Mouse (Mus musculus): ENCODE measurements around the gene Lin52. TPM values are rescaled to one million over a fixed set of nuclear protein-coding genes. Genes with fewer than 3 reads are reported as not detected.
"Not testable (repeated sequence)": the region's sequence is repeated elsewhere in the genome, so short reads cannot be mapped to it uniquely, and the experiment has no call there.

Gene Lin52
- polyA plus RNA-seq, 1 experiment = 7.6 TPM

DNA sequence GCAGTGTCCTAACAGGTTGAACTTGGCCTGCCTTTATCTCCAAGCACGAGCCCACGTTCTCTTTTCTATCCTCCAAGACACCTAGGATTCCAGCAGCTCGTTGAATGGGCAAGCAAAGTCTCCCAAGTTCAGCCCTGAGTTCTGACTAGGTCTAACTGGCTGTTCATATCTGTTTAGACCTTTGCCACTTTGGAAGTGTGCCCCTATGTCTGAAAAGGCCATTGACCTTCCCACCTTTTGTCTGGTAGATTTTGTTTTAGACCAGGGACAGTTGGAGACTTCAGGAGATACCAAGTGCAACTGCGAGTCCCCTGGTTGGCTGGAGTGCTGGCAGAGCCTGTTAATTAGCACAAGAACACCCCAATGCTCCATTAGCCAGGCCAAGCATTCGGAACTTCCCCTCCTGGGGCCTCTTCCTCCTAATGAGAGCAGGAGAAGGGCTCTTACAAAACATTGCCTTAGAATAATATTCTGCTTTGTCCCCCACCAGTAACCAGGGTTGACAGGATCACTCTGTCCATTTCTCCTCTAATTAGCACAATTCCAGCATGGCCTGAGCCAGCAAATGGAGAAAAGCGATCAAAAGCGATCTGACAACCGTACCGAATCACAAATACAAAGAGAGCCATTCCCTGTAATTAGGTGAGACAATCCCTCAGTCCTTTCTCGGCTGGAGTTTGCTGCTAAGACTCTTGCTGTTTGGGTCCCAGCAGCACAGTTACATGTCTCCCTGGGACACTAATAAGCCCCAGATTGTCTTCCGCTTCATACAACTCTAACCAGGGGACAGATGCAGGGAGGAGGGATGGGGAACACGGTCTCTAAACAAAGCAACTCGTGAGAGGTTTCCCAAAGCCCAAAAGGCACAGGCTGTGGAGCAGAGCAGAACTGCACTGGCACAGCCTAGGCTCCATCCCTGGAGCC is 80.9 kb downstream of the Lin52 start:
- 89% methylated on average over 13 of the region's 13 CpGs for WGBS
- DNase-seq (ENCODE audit: low read depth, low spot score) = no peak

DNA sequence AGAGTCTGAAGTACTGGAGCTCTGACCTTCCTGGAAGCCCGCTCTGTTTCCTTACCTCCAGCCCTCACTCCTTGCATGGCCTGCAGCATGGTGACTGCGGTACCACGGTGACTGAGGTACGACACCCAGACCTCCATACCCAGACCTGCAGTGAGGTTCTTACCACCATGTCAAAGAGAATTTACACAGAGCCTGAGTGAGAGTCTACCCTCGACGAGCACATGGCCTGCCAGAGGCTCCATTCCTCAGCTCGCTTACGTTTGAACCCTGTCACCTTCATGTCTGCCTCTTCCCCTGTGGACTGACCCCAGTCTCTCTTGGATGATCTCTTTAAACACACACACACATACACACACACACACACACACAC is 81.6 kb downstream of the Lin52 start:
- DNase-seq (ENCODE audit: low read depth, low spot score) = no peak
- WGBS = 90% methylated on average over 8 of the region's 8 CpGs

DNA sequence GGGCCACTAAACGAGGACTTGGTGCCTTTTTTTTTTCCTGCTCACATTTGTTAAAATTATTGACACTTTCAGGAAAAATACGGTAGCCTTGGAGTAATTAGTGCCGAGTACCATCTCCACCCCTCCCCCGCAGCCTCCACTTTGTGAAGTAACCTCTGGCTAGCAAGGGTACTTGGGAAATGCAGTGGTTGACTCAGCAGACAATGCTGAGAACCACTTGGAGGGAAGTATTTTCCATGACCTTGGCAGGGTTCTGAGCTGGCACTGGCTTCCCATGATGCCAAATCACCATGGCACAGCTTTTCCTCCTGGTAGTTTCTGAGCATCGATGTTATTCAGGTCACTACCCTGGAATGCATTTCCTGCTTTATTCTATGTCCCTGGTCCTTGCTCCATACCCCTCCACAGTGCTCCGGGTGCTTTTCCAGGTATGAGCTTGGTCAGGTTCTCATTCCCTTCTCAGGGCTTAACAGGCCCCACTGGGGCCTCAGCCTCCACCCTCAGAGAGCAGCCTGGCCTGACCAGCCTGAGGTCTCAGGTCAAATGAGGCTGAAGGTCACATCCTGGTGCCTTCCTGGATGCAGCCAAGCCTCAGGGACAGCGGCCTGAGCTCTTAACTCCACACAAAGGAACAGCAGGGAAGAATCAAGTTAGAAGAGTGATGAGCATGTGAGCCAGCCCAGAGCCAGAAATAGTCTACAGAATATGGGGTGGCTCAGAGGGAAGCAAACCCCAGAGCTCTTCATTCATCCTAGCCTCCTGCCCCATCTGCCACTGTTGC is 82.7 kb downstream of the Lin52 start:
- 88% methylated on average over 7 of the region's 7 CpGs for WGBS
- no peak for DNase-seq (ENCODE audit: low read depth, low spot score)

DNA sequence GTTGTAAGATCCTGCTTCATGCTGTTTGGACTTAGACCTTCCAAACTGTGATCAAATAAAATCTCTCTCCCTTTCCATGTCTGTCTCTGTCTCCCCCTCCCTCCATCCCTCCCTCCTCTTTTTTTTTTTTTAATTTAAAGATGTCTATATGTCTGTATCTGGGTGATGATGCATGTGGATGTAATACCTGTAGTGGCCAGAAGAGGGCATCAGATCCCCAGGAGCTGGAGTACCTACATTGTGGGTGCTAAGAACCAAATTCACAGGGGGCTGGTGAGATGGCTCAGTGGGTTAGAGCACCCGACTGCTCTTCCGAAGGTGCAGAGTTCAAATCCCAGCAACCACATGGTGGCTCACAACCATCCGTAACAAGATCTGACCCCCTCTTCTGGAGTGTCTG is 88.3 kb downstream of the Lin52 start:
- WGBS = 96% methylated on average over 3 of the region's 3 CpGs
- DNase-seq (ENCODE audit: low read depth, low spot score) = not testable (repeated sequence)

DNA sequence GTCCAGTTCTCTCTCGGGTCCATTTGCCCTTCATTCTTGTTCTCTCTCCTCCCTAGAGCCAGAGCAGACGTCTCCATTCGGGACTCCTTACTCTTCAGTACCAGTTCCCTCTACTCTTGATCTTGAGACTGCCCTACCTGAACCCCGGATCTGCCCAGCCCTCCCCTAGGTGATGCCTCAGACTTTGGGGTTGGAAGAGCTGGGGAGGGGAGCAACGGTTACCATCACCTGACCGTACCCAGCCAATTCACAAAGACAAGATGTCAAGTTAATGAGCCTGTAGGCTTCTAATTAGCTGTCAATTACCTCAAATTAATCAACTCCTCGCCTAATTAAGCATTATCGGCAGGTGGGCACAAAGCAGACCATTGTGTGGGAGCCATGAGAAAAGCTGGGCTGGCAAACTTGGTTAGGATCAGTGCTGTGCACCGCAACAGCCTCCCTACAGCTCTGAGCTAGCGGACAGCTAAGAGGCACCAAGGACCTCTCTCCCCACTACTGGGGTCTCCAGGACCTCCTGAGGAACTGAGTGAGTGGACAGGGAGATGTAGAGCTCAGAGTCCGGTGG is 90.3 kb downstream of the Lin52 start:
- 92% methylated on average over 11 of the region's 11 CpGs for WGBS
- no peak for DNase-seq (ENCODE audit: low read depth, low spot score)

DNA sequence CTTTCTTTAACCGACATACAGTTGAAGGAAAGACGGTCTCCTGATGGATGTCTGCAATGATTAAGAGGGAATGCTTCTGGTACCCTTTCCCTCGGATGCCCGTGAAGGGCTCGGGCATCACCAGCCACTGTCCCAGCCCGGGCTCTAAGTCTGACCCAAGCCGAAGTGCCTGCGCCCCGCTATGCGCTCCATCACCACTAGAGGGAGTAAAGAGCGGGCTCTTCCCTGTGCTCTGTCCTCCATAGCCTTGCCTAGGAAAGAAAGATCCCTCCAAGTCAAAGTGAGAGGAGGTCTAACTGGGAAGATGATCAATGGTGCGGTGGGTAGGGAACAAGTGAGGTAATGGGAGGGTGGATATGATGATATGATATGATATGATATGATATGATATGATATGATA is 94.8 kb downstream of the Lin52 start:
- DNase-seq (ENCODE audit: low read depth, low spot score) = no peak
- WGBS = 5% methylated on average over 12 of the region's 12 CpGs

DNA sequence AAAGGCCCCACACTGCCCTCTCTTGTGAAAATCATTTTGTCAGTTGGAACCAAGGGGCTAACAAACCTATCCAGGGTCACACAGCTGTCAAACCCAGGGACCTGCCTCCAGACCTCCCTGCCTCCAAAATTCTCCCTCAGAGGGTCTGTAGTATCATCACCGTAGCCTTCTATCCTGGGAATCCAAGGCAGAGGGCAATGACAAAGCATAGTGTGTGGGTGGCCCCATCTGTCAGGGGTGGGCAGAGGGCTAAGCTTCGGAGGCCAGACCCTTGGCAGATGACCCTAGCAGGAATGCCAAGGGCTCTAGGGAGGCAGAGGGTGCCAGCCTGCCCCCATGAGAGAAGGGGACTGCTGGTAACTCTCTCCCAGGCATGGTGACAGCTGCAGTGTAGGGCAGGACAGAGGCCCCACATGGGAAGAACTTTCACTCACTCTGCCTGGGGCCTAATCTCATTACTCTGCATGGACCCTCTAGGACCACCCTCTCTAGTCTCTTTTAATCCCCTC is 95.4 kb downstream of the Lin52 start:
- no peak for DNase-seq (ENCODE audit: low read depth, low spot score)
- WGBS = 91% methylated on average over 2 of the region's 2 CpGs

DNA sequence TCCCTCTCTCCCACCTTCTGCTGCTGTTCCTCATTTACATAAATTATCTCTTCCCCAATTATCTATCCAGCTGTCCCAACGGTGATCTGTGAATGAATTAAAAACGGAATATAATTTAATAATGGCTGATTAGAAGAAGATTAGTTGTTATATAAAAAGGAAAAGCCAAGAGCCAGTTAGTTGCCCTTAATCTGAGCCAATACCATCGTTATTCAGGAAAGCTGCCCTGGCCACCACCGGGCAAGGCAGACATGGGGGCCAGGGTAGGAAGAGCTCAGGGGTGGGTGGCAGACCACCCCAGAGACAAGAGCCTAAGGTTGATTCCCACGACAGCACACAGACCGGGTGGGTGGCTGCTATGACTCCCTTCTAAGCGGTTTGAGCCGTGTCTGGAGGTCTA is 97.0 kb downstream of the Lin52 start:
- 59% methylated on average over 8 of the region's 8 CpGs for WGBS
- no peak for DNase-seq (ENCODE audit: low read depth, low spot score)

DNA sequence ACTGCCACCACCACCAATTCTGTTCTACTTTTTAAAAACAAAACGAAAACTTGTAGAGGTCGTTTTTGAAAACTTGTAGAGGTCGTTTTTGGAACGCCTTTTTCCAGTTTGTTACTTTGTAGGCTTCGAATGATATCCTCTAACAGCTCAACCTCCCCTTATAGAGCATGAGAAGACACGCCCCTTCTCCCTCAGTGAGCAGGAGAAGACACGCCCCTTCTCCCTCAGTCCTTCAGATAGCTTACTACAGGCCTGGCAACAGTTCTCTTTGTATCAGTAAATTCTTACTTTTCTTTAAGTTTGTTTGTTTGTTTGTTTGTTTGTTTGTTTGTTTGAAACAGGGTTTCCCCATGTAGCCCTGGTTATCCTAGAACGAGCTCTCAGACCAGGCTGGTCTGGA is 104.0 kb downstream of the Lin52 start:
- no peak for DNase-seq (ENCODE audit: low read depth, low spot score)
- WGBS = 44% methylated on average over 8 of the region's 8 CpGs

DNA sequence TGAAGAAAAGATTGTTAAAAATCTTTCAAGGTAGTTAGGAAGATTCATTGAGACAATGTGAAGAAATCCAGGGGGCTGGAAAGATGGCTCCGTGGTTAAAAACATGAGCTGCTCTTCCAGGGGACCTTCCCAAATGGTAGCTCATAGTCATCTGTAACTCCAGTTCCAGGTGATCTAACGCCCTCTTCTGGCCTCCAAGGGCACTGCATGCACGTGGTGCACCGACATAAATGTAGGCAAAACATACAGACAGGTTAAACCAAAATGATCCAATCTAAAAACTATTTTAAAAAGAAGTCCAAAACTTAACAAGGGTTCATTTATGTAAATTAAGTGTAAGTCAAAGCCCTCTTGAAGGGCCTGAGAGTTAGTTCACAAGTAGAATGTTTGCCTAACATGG is 111.3 kb downstream of the Lin52 start:
- 51% methylated on average over 4 of the region's 4 CpGs for WGBS
- DNase-seq (ENCODE audit: low read depth, low spot score) = no peak

DNA sequence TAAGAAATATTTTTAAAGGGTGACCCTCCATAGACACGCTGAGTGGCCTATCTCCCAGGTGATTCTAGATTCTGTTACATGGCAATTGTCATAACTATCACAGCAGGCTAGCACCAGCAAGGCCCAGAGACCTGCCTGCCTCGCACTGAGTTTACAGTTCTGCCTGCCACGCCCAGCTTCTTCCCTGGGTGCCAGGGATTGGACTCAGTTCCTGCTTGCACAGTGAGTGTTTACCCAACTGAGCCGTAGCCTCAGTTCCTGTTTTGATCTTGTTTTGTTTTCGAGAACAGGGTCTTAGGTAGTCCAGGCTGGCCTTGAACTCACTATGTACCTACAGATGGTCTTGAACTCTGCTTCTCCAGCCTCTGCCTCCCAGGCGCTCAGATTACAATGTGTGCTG is 116.4 kb downstream of the Lin52 start:
- WGBS = 48% methylated on average over 6 of the region's 6 CpGs
- no peak for DNase-seq (ENCODE audit: low read depth, low spot score)

DNA sequence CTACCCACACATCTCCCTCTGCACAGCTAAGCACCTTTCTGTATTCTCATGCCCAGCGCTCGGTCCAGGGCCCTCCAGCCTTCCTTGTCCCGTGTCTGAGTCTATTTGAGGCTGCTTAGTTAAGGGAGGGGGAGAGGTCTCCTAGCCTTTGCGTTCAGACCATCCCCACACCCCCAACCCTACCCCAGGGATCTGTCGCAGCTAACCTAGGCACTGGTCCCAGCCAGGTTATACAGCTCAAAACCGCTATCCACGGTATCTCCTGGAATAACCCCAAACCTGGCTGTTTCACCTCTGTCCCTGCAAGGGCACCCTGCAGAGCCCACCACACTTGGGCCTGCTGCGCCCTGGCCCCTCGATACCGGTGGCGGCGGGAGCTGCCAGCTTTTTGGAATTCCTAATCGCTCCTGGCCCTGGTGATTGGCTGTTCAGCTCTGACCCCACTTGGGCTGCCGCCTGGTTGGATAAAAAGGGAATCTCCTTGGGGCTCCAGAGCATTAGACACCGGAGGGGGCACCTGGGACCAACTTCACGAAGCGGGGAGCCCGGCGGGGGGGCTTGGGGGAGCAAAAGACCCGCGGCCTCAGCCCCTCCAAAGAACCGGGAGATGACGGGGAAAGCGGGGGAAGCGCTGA is 118.2 kb downstream of the Lin52 start, which contains the start of gene Vsx2:
Vsx2 (plus strand) TSS at position 427 of the 635 bp plus-strand sequence.
- WGBS = 12% methylated on average over 25 of the region's 25 CpGs

DNA sequence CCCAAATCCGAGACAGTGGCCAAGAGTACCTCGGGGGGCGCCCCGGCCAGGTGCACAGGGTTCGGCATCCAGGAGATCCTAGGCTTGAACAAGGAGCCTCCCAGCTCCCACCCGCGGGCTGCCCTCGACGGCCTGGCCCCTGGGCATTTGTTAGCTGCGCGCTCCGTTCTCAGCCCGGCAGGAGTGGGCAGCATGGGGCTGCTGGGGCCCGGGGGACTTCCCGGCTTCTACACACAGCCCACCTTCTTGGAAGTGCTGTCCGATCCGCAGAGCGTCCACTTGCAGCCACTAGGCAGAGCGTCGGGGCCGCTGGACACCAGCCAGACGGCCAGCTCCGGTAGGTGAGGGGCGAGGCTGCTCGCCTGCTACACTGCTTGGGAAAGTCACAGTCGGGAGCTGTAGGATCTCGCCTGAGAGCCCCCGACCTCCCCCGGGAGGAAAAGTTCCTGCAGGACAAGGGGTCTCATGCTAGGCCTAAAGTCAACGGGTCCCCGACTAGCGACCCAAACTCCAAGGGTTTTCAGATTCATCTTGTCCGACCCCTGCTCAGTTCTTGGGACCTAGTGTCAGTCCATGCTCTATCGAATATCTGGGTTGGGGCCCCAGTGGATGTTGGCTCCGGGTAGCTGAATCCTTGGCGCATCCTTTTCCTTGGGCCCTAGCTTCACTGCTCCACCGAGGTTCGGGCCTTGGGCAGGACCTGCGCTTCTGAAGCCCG is 118.9 kb downstream of the Lin52 start:
- no peak for DNase-seq (ENCODE audit: low read depth, low spot score)
- 4% methylated on average over 40 of the region's 40 CpGs for WGBS

More for the DNA sequence above, 118.2 kb downstream of the Lin52 start, which contains the start of gene Vsx2:
- no peak for DNase-seq (ENCODE audit: low read depth, low spot score)

DNA sequence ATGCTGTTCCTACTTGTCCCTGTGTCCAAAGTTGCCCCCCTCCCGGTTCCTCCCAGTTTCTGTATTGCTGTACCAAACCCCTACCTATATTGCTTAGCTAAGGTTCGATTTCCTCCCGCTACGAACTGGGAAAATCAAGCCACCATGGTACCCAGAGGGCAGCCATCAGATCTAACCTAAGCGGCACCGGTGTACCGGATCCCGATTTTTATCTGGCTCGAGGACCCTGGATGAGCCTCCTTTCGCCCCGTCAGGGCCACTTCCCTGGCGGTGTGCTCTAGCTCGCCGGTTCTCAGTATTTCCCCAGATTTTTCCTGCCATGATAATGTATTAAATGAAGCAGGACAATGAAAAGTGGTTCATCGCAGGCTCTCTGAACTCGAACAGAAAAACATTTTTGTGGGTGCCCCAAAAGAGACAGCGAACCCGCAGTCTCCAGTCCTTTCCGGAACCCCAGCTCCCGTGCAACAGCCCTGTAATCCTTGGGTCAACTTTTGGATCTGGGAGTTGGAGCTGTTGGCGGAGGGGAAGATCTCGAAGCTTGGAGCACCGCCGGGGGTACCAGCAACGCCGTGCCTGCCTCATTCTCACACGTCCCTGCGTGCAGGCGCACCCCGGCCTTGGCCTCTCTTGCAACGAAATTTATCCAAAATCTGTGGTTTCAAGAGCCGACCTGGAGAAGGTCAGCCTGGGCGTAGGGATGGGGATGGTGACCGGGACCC is 119.6 kb downstream of the Lin52 start:
- no peak for DNase-seq (ENCODE audit: low read depth, low spot score)
- WGBS = 8% methylated on average over 34 of the region's 34 CpGs

DNA sequence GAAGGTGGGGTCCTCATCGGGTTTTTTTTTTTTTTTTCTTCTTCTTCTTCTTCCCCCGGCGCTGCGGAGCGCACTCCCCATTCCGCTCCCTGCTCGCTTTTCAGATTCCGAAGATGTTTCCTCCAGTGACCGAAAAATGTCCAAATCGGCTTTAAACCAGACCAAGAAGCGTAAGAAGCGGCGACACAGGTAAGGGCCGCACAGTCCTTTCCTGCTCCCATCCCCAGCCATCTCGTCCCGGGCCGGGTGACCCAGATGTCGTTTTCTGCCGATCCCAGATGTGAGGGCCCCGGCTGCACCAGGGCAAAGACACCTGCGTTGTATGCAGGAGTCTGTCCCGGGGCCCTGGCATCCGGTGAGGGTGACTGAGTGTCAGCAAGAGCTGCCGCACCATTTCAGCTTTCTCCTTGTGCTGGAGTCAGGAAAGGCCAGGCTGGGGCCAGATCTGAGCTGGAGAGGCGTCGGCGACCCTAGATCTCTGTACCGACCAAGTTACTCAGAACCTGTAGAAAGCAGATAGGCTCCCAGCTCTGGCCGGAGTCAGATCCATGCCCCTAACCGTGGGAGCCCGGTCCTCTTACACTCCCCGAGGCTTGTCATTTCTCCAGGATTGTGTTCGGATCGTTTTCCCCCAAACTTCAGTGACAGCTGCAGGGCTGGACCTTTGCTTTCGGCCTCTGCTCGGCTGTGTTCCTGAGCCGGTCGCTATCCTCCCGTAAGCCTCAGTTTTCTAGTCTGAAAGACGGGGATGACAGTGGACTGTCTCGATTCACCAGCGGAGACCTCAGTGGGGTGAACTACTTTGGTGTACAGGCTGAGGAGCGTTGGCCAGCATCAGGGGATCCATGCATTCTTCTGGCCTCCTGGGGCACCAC is 120.5 kb downstream of the Lin52 start:
- DNase-seq (ENCODE audit: low read depth, low spot score) = no peak
- WGBS = 5% methylated on average over 43 of the region's 43 CpGs

DNA sequence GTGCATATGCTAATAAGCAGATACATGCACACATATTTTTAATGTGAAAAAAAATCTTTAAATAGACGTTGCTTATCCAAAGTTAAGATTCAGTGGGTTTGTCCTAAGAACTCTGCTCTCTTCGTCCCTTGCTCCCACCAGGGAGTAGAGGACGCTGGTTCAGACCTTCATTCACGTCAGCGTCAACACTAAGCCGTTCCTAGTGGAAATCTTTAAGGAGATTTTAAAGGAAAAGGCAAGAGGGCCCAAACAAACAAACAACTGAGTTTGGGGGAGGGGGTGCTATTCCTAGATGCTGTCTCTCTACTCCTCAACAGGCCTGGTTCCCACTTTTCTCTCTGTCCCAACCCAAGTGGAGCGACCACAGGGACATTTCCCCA is 121.1 kb downstream of the Lin52 start:
- DNase-seq (ENCODE audit: low read depth, low spot score) = no peak
- 22% methylated on average over 7 of the region's 7 CpGs for WGBS

DNA sequence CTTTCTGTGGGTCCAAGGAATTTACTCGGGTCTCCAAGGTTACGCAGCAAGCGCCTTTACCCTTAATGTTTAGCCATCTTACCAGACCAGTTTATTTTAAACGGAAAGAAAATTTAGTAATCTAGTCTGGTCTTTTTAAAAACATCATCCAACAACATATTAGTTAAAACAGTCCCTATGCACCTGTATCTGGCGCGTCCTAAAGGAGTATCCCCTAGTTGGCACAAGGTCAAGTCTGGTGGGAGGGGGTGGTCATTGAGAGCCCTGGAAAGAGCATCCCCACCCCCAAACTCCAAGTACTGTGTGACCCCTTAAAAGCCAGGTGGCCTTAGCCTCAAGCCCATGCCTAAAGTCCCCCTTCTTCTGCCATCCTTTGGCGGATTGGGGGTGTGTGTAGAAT is 121.9 kb downstream of the Lin52 start:
- WGBS = 24% methylated on average over 7 of the region's 7 CpGs
- DNase-seq (ENCODE audit: low read depth, low spot score) = no peak
